Mouse (Mus musculus): ENCODE data around the gene Gm44503.

GRCm38 (mm10) chr9:73045711-73046110, 87.1 kb downstream of the Gm44503 start:
- no peak for TF ChIP-seq CTCF (IDR thresholded peaks at IDR 0.05; ENCODE audit: insufficient read depth, low read length)
- no peak for TF ChIP-seq POLR2A (IDR thresholded peaks at IDR 0.05; ENCODE audit: borderline replicate concordance, extremely low read depth, low read depth, low read length)
